ENCODE assay signal across 29 mouse cellular contexts in genomic region chr2:76409986-76410385, GRCm38 (mm10). TPM values are rescaled to one million over a fixed set of nuclear protein-coding genes. Genes with fewer than 3 reads are reported as not detected.
DNase-seq lines count a peak whose midpoint lies in the region; TF ChIP-seq lines count a peak whose summit lies in the region.
"Had no signal": no experiment of that assay in that cellular context is flagged by ENCODE, and none has a peak within 500 bp of the region (broad histone marks: within the 10 kb centered on the region; RNA-seq: fewer than 3 reads in every experiment).

No protein-coding gene starts in this region.

- no peak overlapping the region for H3K4me3 ChIP-seq in kidney, adult 2 months (ENCODE audit: insufficient read depth, low read depth, low read length)
- no peak overlapping the region for H3K4me3 ChIP-seq in midbrain, embryonic 10.5 days
- H3K4me3 ChIP-seq: embryonic facial prominence, embryonic 10.5 days; forebrain, embryonic 15.5 days; heart, embryonic 15.5 days; lung, embryonic 15.5 days; megakaryocyte, embryonic 14.5 days; midbrain, embryonic 15.5 days; myocyte; neural tube, embryonic 13.5 days had no signal

- no peaks in the 10 kb centered on the region for H3K9me3 ChIP-seq in midbrain, embryonic 10.5 days (replicated peaks)
- H3K9me3 ChIP-seq: embryonic facial prominence, embryonic 10.5 days; forebrain, embryonic 15.5 days; heart, embryonic 15.5 days; lung, embryonic 15.5 days; megakaryocyte, embryonic 14.5 days; midbrain, embryonic 15.5 days; neural tube, embryonic 13.5 days had no signal

- no peaks in the 10 kb centered on the region for H3K36me3 ChIP-seq in kidney, adult 2 months (ENCODE audit: control insufficient read depth, insufficient read depth, low read length)
- no peaks in the 10 kb centered on the region for H3K36me3 ChIP-seq in midbrain, embryonic 10.5 days
- H3K36me3 ChIP-seq: embryonic facial prominence, embryonic 10.5 days; forebrain, embryonic 15.5 days; heart, embryonic 15.5 days; lung, embryonic 15.5 days; midbrain, embryonic 15.5 days; neural tube, embryonic 13.5 days had no signal

- no peaks in the 10 kb centered on the region; the same call in 1 of the 2 replicates for H3K27me3 ChIP-seq in kidney, adult 2 months (replicated peaks; ENCODE audit: control insufficient read depth, insufficient read depth, low read length)
- H3K27me3 ChIP-seq in midbrain, embryonic 10.5 days (ENCODE audit: low read depth, poor library complexity, severe bottlenecking), result peaks cover 31% of the 10 kb centered on the region
- H3K27me3 ChIP-seq: forebrain, embryonic 15.5 days; lung, embryonic 15.5 days; midbrain, embryonic 15.5 days; neural tube, embryonic 13.5 days had no signal

- H3K27ac ChIP-seq in kidney, adult 2 months (ENCODE audit: insufficient read depth, low read depth, low read length), result no peak overlapping the region
- H3K27ac ChIP-seq in midbrain, embryonic 10.5 days (replicated peaks), result no peak overlapping the region
- H3K27ac ChIP-seq: embryonic facial prominence, embryonic 10.5 days; forebrain, embryonic 15.5 days; heart, embryonic 15.5 days; hindbrain, embryonic 14.5 days; liver, embryonic 14.5 days; lung, embryonic 15.5 days; midbrain, embryonic 15.5 days; neural tube, embryonic 13.5 days had no signal

- TF ChIP-seq POLR2A in kidney, adult 2 months (IDR thresholded peaks at IDR 0.05; ENCODE audit: low read depth, low read length), result no peak

- peak; percentile 16 for DNase-seq in adrenal gland, adult 2 months
- no peak for DNase-seq in adrenal gland, postnatal 14 days
- DNase-seq in kidney, adult 2 months, result peak; percentile 20
- DNase-seq in kidney, adult 18-20 months, result no peak
- DNase-seq in cerebellum, adult 9-10 months, result peak; percentile 69
- no peak for DNase-seq in testis, postnatal 14 days (ENCODE audit: low spot score)
- no peak for DNase-seq in midbrain, embryonic 10.5 days (ENCODE audit: low spot score)
- DNase-seq: gastrocnemius, postnatal 14 days; heart, postnatal 36 days; kidney, postnatal 25 days; retina, postnatal 1 day; right cerebral cortex, postnatal 25 days; spleen, adult 18-20 months; thymus, postnatal 25 days had no signal

- TF ChIP-seq CTCF in kidney, adult 2 months (conservative IDR thresholded peaks at IDR 0.05; ENCODE audit: insufficient read depth, insufficient read length, low read depth, low read length), result no peak

- 77% methylated on average over 2 of the region's 2 CpGs for WGBS in kidney, adult 2 months
- 84% methylated on average over 2 of the region's 2 CpGs for WGBS in midbrain, embryonic 10.5 days

- H3K4me1 ChIP-seq in kidney, adult 2 months (ENCODE audit: control insufficient read depth, insufficient read depth, low read length), result peaks cover 10% of the 10 kb centered on the region; the same call in 1 of the 2 replicates
- peaks cover 14% of the 10 kb centered on the region for H3K4me1 ChIP-seq in midbrain, embryonic 10.5 days

RNA-seq across cellular contexts. Expression of gene Osbpl6, which starts 3.7 kb away (rescaled TPM):
- total RNA-seq in adrenal gland, adult 2 months (2021), result 10 to 100 TPM; 25.0 to 30.4 TPM
- polyA plus RNA-seq in adrenal gland, adult 2 months (2012; rRNA removed), result 17.3 and 17.7 TPM in 2 replicates
- total RNA-seq in adrenal gland, postnatal 14 days (2021), result 19.0 and 22.5 TPM in 2 replicates
- polyA plus RNA-seq in kidney, adult 2 months (2012; rRNA removed), result 35.1 and 41.2 TPM in 2 replicates
- 10.8 and 11.0 TPM in 2 replicates for polyA plus RNA-seq in midbrain, embryonic 10.5 days (2016; fragmentation: Nextera tagmentation; extraction: Ambion mirVana)

RNA-seq across cellular contexts. Expression of gene Rbm45, which starts 40.2 kb away (rescaled TPM):
- 10 to 100 TPM; 41.3 to 58.0 TPM for total RNA-seq in adrenal gland, adult 2 months (2021)
- polyA plus RNA-seq in adrenal gland, adult 2 months (2012; rRNA removed), result 12.5 and 13.5 TPM in 2 replicates
- total RNA-seq in adrenal gland, postnatal 14 days (2021), result 37.4 and 45.4 TPM in 2 replicates
- 8.3 and 8.9 TPM in 2 replicates for polyA plus RNA-seq in kidney, adult 2 months (2012; rRNA removed)
- 19.7 and 20.2 TPM in 2 replicates for polyA plus RNA-seq in midbrain, embryonic 10.5 days (2016; fragmentation: Nextera tagmentation; extraction: Ambion mirVana)

RNA-seq across cellular contexts. Expression of gene Cyct, which starts 49.7 kb away (rescaled TPM):
- total RNA-seq in adrenal gland, adult 2 months (2021), result not detected
- polyA plus RNA-seq in adrenal gland, adult 2 months (2012; rRNA removed), result not detected in 2 replicates
- total RNA-seq in adrenal gland, postnatal 14 days (2021), result not detected in 2 replicates
- not detected in 2 replicates for polyA plus RNA-seq in kidney, adult 2 months (2012; rRNA removed)
- not detected in 2 replicates for polyA plus RNA-seq in midbrain, embryonic 10.5 days (2016; fragmentation: Nextera tagmentation; extraction: Ambion mirVana)
- total RNA-seq: adrenal gland, postnatal 36 days; gastrocnemius, postnatal 14 days; heart, postnatal 36 days; left cerebral cortex, postnatal 25 days had no signal
- polyA plus RNA-seq: cortical plate, adult 2 months; embryonic facial prominence, embryonic 10.5 days; intestine, embryonic 14.5 days; kidney, embryonic 14.5 days; liver, embryonic 14.5 days; lung, embryonic 15.5 days; myocyte; neural tube, embryonic 13.5 days had no signal

Comparison
In these comparisons a context has a peak if more than half of its experiments do, and no peak if none do; other contexts are left out.
1. DNase-seq: peak in adrenal gland, adult 2 months (single experiment), kidney, adult 2 months (single experiment) and cerebellum, adult 9-10 months (single experiment); none in adrenal gland, postnatal 14 days (single experiment), kidney, adult 18-20 months (single experiment), testis, postnatal 14 days (single experiment) and midbrain, embryonic 10.5 days (single experiment).